Mouse (Mus musculus) heart, embryonic 15.5 days (tissue): ENCODE data around the gene Hist2h3b. TPM values are rescaled to one million over a fixed set of nuclear protein-coding genes. Genes with fewer than 3 reads are reported as not detected.

ENCODE experiments used
- microRNA-seq: library from miRNA; unstranded; fragments of <30 nt; microRNA quantifications from one replicate; pipeline ENCODE4, GENCODE M21; 2016
- polyA plus RNA-seq: library from polyadenylated mRNA; unstranded; fragments of >200 nt; fragmentation: Nextera tagmentation; extraction: Ambion mirVana; gene quantifications from 2 replicates; pipeline ENCODE4 v1.2.1, GENCODE M21; 2015

The Hist2h3b gene
- polyA plus RNA-seq, 1 experiment from 2014 or later, result 31.1 TPM

Small RNA genes lying within 50 kb of the gene (microRNA-seq; reads per million reads assigned to microRNA genes)
- gene Gm44492 (not detected), gene Gm47311 (not detected), gene Gm47313 (not detected)

Other genes starting within 250 kb of the Hist2h3b start
- gene Vps45, start 210.2 kb upstream of the Hist2h3b start, polyA plus RNA-seq, result 38.3 and 40.2 TPM in 2 replicates
- gene Otud7b, start 164.1 kb upstream of the Hist2h3b start, polyA plus RNA-seq, result 20.1 and 24.5 TPM in 2 replicates
- gene Mtmr11, start 106.7 kb upstream of the Hist2h3b start, polyA plus RNA-seq, result 8.5 and 11.2 TPM in 2 replicates
- 71.2 and 96.8 TPM in 2 replicates for gene Sf3b4, start 96.3 kb upstream of the Hist2h3b start, polyA plus RNA-seq
- 12.9 and 13.6 TPM in 2 replicates for gene Sv2a, start 87.5 kb upstream of the Hist2h3b start, polyA plus RNA-seq
- gene Bola1, start 48.9 kb upstream of the Hist2h3b start, polyA plus RNA-seq, result 40.7 and 40.8 TPM in 2 replicates
- 0.43 TPM in 1 of 2 replicates, not detected in the other for gene Hist2h2ab, start 48.8 kb upstream of the Hist2h3b start, polyA plus RNA-seq
- 5.3 and 5.5 TPM in 2 replicates for gene Hist2h2ac, start 47.8 kb upstream of the Hist2h3b start, polyA plus RNA-seq
- gene Hist2h2be, start 47.5 kb upstream of the Hist2h3b start, polyA plus RNA-seq, result 7.3 and 8.1 TPM in 2 replicates
- 3.9 and 5.1 TPM in 2 replicates for gene Hist2h3c2, start 29.5 kb upstream of the Hist2h3b start, polyA plus RNA-seq
- 37.0 and 45.9 TPM in 2 replicates for gene Hist2h2aa2, start 28.4 kb upstream of the Hist2h3b start, polyA plus RNA-seq
- gene Hist2h2aa1, start 23.2 kb upstream of the Hist2h3b start, polyA plus RNA-seq, result 13.6 and 15.1 TPM in 2 replicates
- 0.72 and 1.0 TPM in 2 replicates for gene Hist2h3c1, start 22.0 kb upstream of the Hist2h3b start, polyA plus RNA-seq
- 2.9 and 3.9 TPM in 2 replicates for gene Hist2h4, start 5.3 kb upstream of the Hist2h3b start, polyA plus RNA-seq
- 3.6 and 4.8 TPM in 2 replicates for gene Hist2h2bb, start 1.1 kb downstream of the Hist2h3b start, polyA plus RNA-seq
- gene Fcgr1, start 25.3 kb downstream of the Hist2h3b start, polyA plus RNA-seq, result 1.1 and 3.2 TPM in 2 replicates
- gene BC107364, start 183.7 kb downstream of the Hist2h3b start, polyA plus RNA-seq, result 0.53 and 1.0 TPM in 2 replicates